Mouse (Mus musculus) myocyte (in vitro differentiated cells): ENCODE results near the gene 1700029P11Rik. TPM values are rescaled to one million over a fixed set of nuclear protein-coding genes. Genes with fewer than 3 reads are reported as not detected.

Experiments used
- H3K27me3 ChIP-seq: one replicate; pipeline ENCODE4 v1.6.1; 2011; ENCODE audit not compliant: control insufficient read depth, insufficient read depth, insufficient read length
- H3K36me3 ChIP-seq: one replicate; pipeline ENCODE4 v1.6.1; 2011; ENCODE audit not compliant: control insufficient read depth, insufficient read depth
- H3K4me2 ChIP-seq: one replicate; pipeline ENCODE4 v1.6.1; 2011; ENCODE audit warnings: low read depth, control low read depth
- H3K4me3 ChIP-seq: one replicate; pipeline ENCODE4 v1.5.1; 2011; ENCODE audit warnings: mild to moderate bottlenecking, control low read depth, moderate library complexity
- H3K79me2 ChIP-seq: one replicate; pipeline ENCODE4 v1.6.1; 2011; ENCODE audit not compliant: control insufficient read depth, insufficient read depth
- H3ac ChIP-seq: one replicate; pipeline ENCODE4 v1.6.1; 2011; ENCODE audit not compliant: control insufficient read depth, insufficient read length
- CEBPB ChIP-seq: IDR thresholded peaks from 2 replicates; pipeline ENCODE4 v1.6.1; 2011; ENCODE audit warnings: mild to moderate bottlenecking, moderate library complexity; ENCODE audit not compliant: poor library complexity, insufficient read depth, severe bottlenecking
- E2F4 ChIP-seq: IDR thresholded peaks from one replicate; pipeline ENCODE4 v1.6.1; 2011; ENCODE audit warnings: mild to moderate bottlenecking, control low read depth, moderate library complexity; ENCODE audit not compliant: insufficient read depth
- MAX ChIP-seq: IDR thresholded peaks from one replicate; pipeline ENCODE4 v1.6.1; 2011; ENCODE audit warnings: low read depth, mild to moderate bottlenecking, control low read depth
- MYOD1 ChIP-seq, 3 experiments: IDR thresholded peaks; one replicate each; pipeline ENCODE4 v1.6.1; 2011; ENCODE audit warnings: control low read depth in 2 of 3, low read depth in 2 of 3, mild to moderate bottlenecking in 2 of 3, moderate library complexity in 1 of 3; ENCODE audit not compliant: insufficient read length in 2 of 3, control insufficient read depth in 1 of 3
- MYOG ChIP-seq, 3 experiments: IDR thresholded peaks; one replicate each; pipeline ENCODE4 v1.6.1; 2011; ENCODE audit warnings: control low read depth in 2 of 3, low read depth in 2 of 3, mild to moderate bottlenecking in 2 of 3; ENCODE audit not compliant: insufficient read length in 2 of 3, control insufficient read depth in 1 of 3, insufficient read depth in 1 of 3
- POLR2A ChIP-seq: IDR thresholded peaks from one replicate; pipeline ENCODE4 v1.6.1; 2011; ENCODE audit warnings: low read depth, mild to moderate bottlenecking, control low read depth, moderate library complexity; ENCODE audit not compliant: insufficient read length
- POLR2AphosphoS2 ChIP-seq: IDR thresholded peaks from one replicate; pipeline ENCODE4 v1.6.1; 2011; ENCODE audit warnings: low read depth, control low read depth; ENCODE audit not compliant: insufficient read length
- REST ChIP-seq: IDR thresholded peaks from one replicate; pipeline ENCODE4 v1.6.1; 2011; ENCODE audit warnings: mild to moderate bottlenecking, control low read depth, moderate library complexity; ENCODE audit not compliant: insufficient read depth, insufficient read length
- SRF ChIP-seq: IDR thresholded peaks from one replicate; pipeline ENCODE4 v1.6.1; 2011; ENCODE audit warnings: low read depth; ENCODE audit not compliant: control insufficient read depth, insufficient read length
- TCF12 ChIP-seq: IDR thresholded peaks from one replicate; pipeline ENCODE4 v1.6.1; 2011; ENCODE audit warnings: mild to moderate bottlenecking, control low read depth; ENCODE audit not compliant: poor library complexity, insufficient read depth, severe bottlenecking
- TCF3 ChIP-seq: IDR thresholded peaks from one replicate; pipeline ENCODE4 v1.6.1; 2011; ENCODE audit warnings: low read depth, control low read depth; ENCODE audit not compliant: insufficient read length
- USF1 ChIP-seq: IDR thresholded peaks from one replicate; pipeline ENCODE4 v1.6.1; 2011; ENCODE audit warnings: low read depth, mild to moderate bottlenecking, control low read depth, moderate library complexity
- polyA plus RNA-seq: library from polyadenylated mRNA; unstranded; fragments of >200 nt; fragmentation: generic; extraction: Trizol; gene quantifications from one replicate; pipeline ENCODE4 v1.2.1, GENCODE M21; 2012; ENCODE audit warnings: missing spikeins

The 1700029P11Rik gene
- polyA plus RNA-seq, 1 experiment = not detected

DNA sequence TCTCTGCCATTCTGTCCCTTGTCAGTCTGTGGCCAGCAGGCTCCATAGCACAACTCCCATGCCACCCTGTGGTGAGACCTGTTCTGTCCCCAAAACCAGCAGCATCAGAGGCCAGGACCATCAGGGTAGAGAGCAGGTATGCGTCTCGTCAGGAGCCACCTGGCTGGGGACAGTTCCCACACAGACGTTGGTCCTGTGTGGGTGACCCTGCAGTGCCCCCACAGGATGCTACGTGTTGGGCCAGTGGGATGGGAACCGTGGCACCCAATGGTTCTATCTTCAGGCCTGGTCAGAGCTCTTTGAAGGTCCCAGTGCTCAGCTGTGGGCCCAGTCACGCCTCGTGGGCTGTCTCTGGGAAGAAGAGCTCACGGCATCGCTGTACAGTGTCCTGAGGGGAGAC lies 29.2 kb upstream of the 1700029P11Rik start:
- TF ChIP-seq MAX (no peak), CEBPB (no peak), TCF3 (no peak), MYOG (IDR thresholded peaks at IDR 0.05; ENCODE audit: control insufficient read depth in 1 of 3, insufficient read depth in 1 of 3, insufficient read length in 2 of 3, low read depth in 2 of 3) (no peak), MYOD1 (IDR thresholded peaks at IDR 0.05; ENCODE audit: control insufficient read depth in 1 of 3, insufficient read length in 2 of 3, low read depth in 2 of 3) (no peak), E2F4 (no peak), TCF12 (no peak), SRF (no peak), POLR2AphosphoS2 (no peak), USF1 (no peak), REST (no peak), POLR2A (no peak)
- Histone ChIP-seq H3K79me2 (no peaks in the 10 kb centered on the region), H3K27me3 (no peaks in the 10 kb centered on the region), H3ac (no peak overlapping the region), H3K4me3 (no peak overlapping the region), H3K36me3 (peaks cover 11% of the 10 kb centered on the region), H3K4me2 (no peak overlapping the region)

DNA sequence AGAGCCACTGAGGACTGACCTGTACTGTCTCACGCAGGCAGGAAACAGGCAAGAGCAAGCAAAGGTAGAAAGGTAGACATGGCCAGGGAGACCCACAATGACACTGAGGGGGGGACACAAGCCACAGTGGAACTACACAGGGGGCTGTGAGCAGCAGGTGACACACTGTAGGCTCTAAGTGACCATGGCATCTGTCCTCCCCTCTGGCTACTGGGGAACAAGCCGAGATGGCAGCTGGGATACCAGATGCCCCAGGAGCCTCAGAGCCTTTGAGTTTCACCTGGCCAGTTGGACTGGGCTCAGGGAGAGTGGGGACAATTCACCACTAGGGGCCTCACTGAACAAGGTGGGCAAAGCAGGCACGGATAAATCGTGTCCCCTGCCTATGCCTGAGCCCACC lies 28.0 kb upstream of the 1700029P11Rik start:
- Histone ChIP-seq H3K4me3 (no peak overlapping the region), H3K79me2 (no peaks in the 10 kb centered on the region), H3K4me2 (no peak overlapping the region), H3K36me3 (peaks cover 16% of the 10 kb centered on the region), H3K27me3 (no peaks in the 10 kb centered on the region), H3ac (no peak overlapping the region)
- TF ChIP-seq POLR2AphosphoS2 (peak; percentile 35), CEBPB (no peak)

DNA sequence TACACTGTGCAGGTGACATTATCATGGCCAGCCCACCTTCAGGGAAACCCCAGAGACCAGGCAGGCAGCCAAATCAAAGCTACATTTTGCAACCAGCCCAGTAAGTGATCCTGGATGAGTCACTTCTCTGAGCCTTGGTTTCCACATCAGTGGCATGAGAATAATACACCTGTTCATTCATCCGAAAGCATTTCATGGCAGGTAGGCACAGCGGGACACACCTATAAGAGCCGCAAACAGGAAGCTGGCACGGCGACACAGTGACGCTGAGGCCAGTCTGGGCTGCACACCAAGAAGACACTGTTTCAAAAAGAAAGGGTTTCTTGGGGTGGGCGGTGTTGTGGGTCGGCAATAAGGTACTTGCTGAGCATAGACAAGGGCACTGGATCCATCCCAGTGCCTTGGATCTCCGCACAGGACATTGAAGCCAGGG lies 26.2 kb upstream of the 1700029P11Rik start:
- Histone ChIP-seq H3ac (no peak overlapping the region), H3K79me2 (no peaks in the 10 kb centered on the region), H3K27me3 (no peaks in the 10 kb centered on the region), H3K4me3 (no peak overlapping the region), H3K36me3 (peaks cover 16% of the 10 kb centered on the region), H3K4me2 (no peak overlapping the region)
- TF ChIP-seq E2F4 (no peak), MYOG (IDR thresholded peaks at IDR 0.05; ENCODE audit: control insufficient read depth in 1 of 3, insufficient read depth in 1 of 3, insufficient read length in 2 of 3, low read depth in 2 of 3) (no peak), TCF3 (no peak), TCF12 (no peak), POLR2AphosphoS2 (no peak), MYOD1 (IDR thresholded peaks at IDR 0.05; ENCODE audit: control insufficient read depth in 1 of 3, insufficient read length in 2 of 3, low read depth in 2 of 3) (no peak), POLR2A (no peak), USF1 (no peak), CEBPB (no peak), SRF (no peak)

DNA sequence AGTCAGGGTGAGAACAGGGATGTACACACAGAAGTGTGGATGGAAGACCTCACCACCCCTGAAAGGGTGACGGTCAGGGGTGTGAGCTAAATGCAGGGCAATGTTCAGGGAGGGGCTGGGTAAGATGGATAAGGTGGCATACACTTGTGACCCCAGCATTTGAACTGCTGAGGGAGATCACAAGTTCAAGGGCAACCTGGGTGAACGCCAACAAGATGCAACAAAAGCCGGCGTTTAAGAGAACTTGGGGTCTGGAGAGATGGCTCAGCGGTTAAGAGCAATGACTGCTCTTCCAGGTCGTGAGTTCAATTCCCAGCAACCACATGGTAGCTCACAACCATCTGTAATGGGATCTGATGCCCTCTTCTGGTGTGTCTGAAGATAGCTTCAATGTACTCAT lies 25.6 kb upstream of the 1700029P11Rik start:
- Histone ChIP-seq H3ac (no peak overlapping the region), H3K4me3 (no peak overlapping the region), H3K4me2 (no peak overlapping the region), H3K27me3 (no peaks in the 10 kb centered on the region), H3K79me2 (no peaks in the 10 kb centered on the region), H3K36me3 (peaks cover 16% of the 10 kb centered on the region)
- TF ChIP-seq POLR2AphosphoS2 = peak; percentile 43
- TF ChIP-seq MAX = no peak

DNA sequence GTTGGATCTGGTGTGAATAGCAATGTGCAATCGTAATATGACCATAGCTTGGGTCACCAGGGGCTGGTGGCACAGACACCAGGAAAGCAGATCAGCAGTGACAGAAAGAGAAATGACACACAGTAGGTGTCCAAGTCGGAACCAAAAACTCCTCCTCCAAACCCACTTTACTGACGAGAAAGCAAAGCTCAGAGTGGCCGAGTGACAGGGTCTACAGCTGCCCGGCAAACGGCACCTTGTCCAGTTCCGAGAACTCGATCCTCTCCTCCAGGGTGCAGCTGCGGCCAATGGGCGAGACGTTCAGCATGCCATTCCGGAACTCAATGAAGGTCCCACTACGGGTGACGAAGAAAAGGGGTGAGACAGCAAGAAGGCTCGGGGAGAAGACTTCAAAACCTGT lies 24.9 kb upstream of the 1700029P11Rik start:
- H3K27me3 ChIP-seq = no peaks in the 10 kb centered on the region
- no peak overlapping the region for H3ac ChIP-seq
- peaks cover 16% of the 10 kb centered on the region for H3K36me3 ChIP-seq
- H3K4me3 ChIP-seq = no peak overlapping the region
- H3K79me2 ChIP-seq = no peaks in the 10 kb centered on the region
- H3K4me2 ChIP-seq = no peak overlapping the region
- TF ChIP-seq MAX = no peak
- TF ChIP-seq SRF = no peak
- TF ChIP-seq E2F4 = no peak
- TF ChIP-seq CEBPB = no peak
- no peak for TF ChIP-seq REST
- TF ChIP-seq TCF3 = no peak
- no peak for TF ChIP-seq POLR2A
- TF ChIP-seq POLR2AphosphoS2 = peak; percentile 40
- TF ChIP-seq MYOG (IDR thresholded peaks at IDR 0.05; ENCODE audit: control insufficient read depth in 1 of 3, insufficient read depth in 1 of 3, insufficient read length in 2 of 3, low read depth in 2 of 3) = no peak

DNA sequence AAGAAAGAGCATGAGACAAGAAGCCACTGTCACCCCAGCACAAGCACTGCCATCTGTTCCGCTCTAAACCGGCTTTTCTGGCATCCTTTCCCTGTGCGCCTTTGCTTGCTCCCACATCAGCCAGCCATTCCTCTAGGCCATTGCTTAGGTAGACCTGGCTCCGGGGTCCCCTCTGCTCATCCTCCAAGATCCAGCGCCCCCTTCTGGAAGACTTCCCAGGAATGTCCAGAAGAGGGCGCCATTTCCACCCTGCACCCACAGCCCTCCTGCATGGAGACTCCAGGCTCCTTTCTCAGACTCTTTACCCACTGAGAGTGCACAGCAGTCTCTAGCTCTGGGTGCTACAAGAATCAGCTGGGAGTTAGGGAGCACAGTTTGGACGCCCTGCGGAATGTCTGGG lies 23.9 kb upstream of the 1700029P11Rik start:
- TF ChIP-seq MAX = no peak
- no peak for TF ChIP-seq POLR2A
- peak; percentile 21 for TF ChIP-seq POLR2AphosphoS2
- H3ac ChIP-seq = no peak overlapping the region
- H3K79me2 ChIP-seq = no peaks in the 10 kb centered on the region
- H3K27me3 ChIP-seq = no peaks in the 10 kb centered on the region
- H3K4me2 ChIP-seq = no peak overlapping the region
- H3K36me3 ChIP-seq = peaks cover 16% of the 10 kb centered on the region
- no peak overlapping the region for H3K4me3 ChIP-seq
